Mouse (Mus musculus) lung, adult 2 months (tissue): ENCODE data around the gene Clpx. TPM values are rescaled to one million over a fixed set of nuclear protein-coding genes. Genes with fewer than 3 reads are reported as not detected.

Source experiments
- DNase-seq: peaks from one replicate; pipeline ENCODE4 v3.0.0; 2022
- H3K4me1 ChIP-seq: fragments of 200-500 bp; 2 replicates; pipeline ENCODE4 v1.6.1; 2011; ENCODE audit warnings: low read length; ENCODE audit not compliant: control insufficient read depth, insufficient read depth
- H3K4me3 ChIP-seq: fragments of 200-500 bp; replicated peaks from 2 replicates; pipeline ENCODE3; 2011; ENCODE audit warnings: low read depth, mild to moderate bottlenecking, control low read depth, low read length; ENCODE audit errors: extremely low read depth
- CTCF ChIP-seq: fragments of 200-500 bp; IDR thresholded peaks from 2 replicates; pipeline ENCODE4 v1.5.1; 2011; ENCODE audit warnings: mild to moderate bottlenecking, low read length, control low read depth; ENCODE audit not compliant: insufficient read depth
- POLR2A ChIP-seq: fragments of 200-500 bp; IDR thresholded peaks from 2 replicates; pipeline ENCODE4 v1.6.1; 2011; ENCODE audit warnings: low read depth, mild to moderate bottlenecking, control low read depth, low read length, borderline replicate concordance; ENCODE audit errors: extremely low read depth
- WGBS: fragments of 180-500 bp; shearing (Covaris S2); methylation state at CpG from one replicate; pipeline ENCODE4 v1.1.7; 2018; 5-methylcytosine and 5-hydroxymethylcytosine counted together
- polyA plus RNA-seq: library from polyadenylated mRNA; depleted of rRNA; stranded (reverse); fragments of >200 nt; gene quantifications from 2 replicates; pipeline ENCODE4 v1.2.3, GENCODE M21; 2012

The Clpx gene
- polyA plus RNA-seq, 1 experiment: 10.5 TPM

DNA sequence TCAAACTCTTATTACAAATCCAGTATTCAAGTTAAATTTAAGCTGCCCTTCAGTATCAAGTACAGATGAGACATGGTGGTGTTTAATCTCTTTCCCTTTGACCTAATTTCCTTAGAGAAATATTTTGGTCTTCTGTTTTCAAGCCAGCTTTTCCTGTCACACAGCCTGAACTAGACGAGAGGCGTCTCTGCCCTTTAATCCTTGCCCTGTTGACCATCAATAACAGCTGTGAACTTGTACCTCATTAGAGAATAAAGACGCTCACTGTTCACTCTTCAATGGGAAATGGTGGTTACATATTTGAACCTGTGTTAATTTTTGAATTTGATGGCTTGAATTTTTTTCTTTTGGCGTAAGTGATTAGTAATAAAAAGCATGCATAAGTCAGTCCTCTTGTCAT lies 10.2 kb downstream of the Clpx start:
- TF ChIP-seq CTCF (no peak), POLR2A (no peak)
- no peak for DNase-seq
- 56% methylated on average over 4 of the region's 4 CpGs for WGBS
- Histone ChIP-seq H3K4me1 (peaks cover 6% of the 10 kb centered on the region), H3K4me3 (no peak overlapping the region)

GRCm38 (mm10) chr9:65306672-65307071 lies 12.6 kb downstream of the Clpx start:
- TF ChIP-seq POLR2A (no peak), CTCF (no peak)
- no peak for DNase-seq
- Histone ChIP-seq H3K4me3 (no peak overlapping the region), H3K4me1 (peaks cover 6% of the 10 kb centered on the region)
- WGBS: 77% methylated on average over 2 of the region's 2 CpGs

DNA sequence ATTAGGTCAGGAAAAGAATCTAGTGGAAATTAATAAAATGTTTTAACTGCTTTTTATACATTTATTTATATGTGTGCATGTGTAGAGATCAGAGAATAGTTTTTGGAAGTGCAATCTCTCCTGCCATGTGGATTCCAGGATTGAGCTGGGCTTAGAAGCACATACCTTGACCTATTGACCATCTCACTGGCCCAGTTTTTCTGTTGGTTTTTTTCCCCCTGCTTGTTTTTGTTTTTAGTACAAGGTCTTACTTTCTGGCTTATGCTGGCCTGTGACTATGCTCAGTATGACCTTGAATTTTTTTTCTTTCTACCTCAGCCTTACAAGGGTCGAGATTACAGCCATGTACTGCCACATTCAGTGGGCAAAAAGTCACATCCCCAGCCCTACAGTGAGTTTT lies 14.0 kb downstream of the Clpx start:
- TF ChIP-seq POLR2A (no peak), CTCF (no peak)
- 72% methylated on average over 1 of the region's 1 CpGs for WGBS
- Histone ChIP-seq H3K4me3 (no peak overlapping the region), H3K4me1 (peaks cover 6% of the 10 kb centered on the region)
- no peak for DNase-seq

GRCm38 (mm10) chr9:65312669-65313357 lies 18.8 kb downstream of the Clpx start:
- WGBS: 97% methylated on average over 4 of the region's 4 CpGs
- DNase-seq: no peak
- TF ChIP-seq POLR2A (no peak), CTCF (no peak)

DNA sequence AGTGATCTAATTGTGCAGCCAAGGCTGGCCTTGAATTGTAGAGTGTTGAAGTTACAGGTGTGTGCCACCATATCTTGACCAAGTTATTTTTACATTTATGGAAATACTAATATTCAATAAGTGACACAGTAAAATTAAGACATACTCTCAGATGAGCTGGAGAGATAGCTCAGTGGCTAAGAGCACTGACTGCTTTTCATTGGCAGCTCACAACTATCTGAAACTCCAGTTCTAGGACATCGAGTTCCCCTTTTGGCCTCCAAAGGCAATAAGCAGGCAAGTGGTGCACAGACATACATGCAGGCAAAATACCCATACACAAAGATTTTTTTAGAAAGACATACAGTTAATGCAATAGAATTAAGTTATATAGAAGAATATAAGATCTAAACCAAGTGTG lies 19.8 kb downstream of the Clpx start:
- H3K4me1 ChIP-seq: no peaks in the 10 kb centered on the region
- no peak overlapping the region for H3K4me3 ChIP-seq
- no peak for TF ChIP-seq CTCF
- no peak for TF ChIP-seq POLR2A
- WGBS: 97% methylated on average over 1 of the region's 1 CpGs
- no peak for DNase-seq

More at GRCm38 (mm10) chr9:65312669-65313357, 18.8 kb downstream of the Clpx start:
- Histone ChIP-seq H3K4me3 (no peak overlapping the region), H3K4me1 (no peaks in the 10 kb centered on the region)

DNA sequence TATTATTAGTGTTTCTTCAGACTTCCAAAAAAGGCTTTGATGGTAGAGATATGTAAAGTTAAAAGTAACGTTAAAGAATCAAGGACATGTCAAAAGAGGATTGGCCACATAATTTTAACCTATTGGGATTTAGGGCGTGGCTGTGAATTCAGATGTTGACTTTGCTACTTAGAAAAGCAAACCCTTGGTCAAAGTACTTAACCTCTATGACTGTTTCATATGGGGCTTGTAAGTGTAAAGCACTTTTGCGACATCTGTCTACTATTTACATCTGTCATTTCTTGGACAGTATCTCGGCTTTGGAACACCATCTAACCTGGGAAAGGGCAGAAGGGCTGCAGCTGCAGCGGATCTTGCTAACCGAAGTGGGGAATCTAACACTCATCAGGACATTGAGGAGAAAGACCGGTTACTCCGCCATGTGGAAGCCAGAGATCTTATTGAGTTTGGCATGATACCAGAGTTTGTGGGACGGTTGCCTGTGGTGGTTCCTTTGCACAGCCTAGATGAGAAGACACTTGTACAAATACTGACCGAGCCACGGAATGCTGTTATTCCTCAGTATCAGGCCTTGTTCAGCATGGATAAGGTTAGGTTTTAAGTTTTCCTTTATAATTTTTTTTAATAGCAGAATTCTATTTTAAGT lies 28.3 kb downstream of the Clpx start:
- WGBS: 60% methylated on average over 11 of the region's 11 CpGs
- Histone ChIP-seq H3K4me3 (no peak overlapping the region), H3K4me1 (peaks cover 3% of the 10 kb centered on the region; the same call in 1 of the 2 replicates)
- peak; percentile 13 for DNase-seq
- TF ChIP-seq POLR2A (no peak), CTCF (no peak)

GRCm38 (mm10) chr9:65325971-65326370 lies 31.9 kb downstream of the Clpx start:
- Histone ChIP-seq H3K4me3 (no peak overlapping the region), H3K4me1 (peaks cover 3% of the 10 kb centered on the region; the same call in 1 of the 2 replicates)
- TF ChIP-seq CTCF (no peak), POLR2A (no peak)
- no peak for DNase-seq

DNA sequence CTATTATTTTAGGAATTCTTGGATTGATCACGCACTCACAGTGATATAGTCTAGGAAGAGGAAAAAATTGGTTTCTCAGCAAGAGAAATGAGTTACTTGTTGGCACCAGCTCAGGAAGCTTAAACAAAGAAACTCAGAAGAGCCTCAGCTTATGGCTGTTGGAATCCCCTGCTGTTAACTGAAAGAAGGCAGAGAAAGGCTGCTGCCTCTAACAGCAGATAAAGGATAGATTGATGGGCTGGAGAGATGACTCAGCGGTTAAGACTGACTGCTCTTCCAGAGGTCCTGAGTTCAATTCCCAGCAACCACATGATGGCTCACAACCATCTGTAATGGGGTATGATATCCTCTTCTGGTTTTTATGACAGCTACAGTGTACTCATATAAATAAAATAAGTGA lies 33.3 kb downstream of the Clpx start:
- WGBS: 86% methylated on average over 2 of the region's 2 CpGs
- Histone ChIP-seq H3K4me1 (peaks cover 2% of the 10 kb centered on the region; the same call in 1 of the 2 replicates), H3K4me3 (no peak overlapping the region)
- no peak for DNase-seq
- TF ChIP-seq CTCF (no peak), POLR2A (no peak)

GRCm38 (mm10) chr9:65333958-65334357 lies 39.9 kb downstream of the Clpx start:
- TF ChIP-seq CTCF: no peak
- no peak for TF ChIP-seq POLR2A
- Histone ChIP-seq H3K4me1 (no peaks in the 10 kb centered on the region), H3K4me3 (no peak overlapping the region)
- no peak for DNase-seq
- 80% methylated on average over 5 of the region's 5 CpGs for WGBS

DNA sequence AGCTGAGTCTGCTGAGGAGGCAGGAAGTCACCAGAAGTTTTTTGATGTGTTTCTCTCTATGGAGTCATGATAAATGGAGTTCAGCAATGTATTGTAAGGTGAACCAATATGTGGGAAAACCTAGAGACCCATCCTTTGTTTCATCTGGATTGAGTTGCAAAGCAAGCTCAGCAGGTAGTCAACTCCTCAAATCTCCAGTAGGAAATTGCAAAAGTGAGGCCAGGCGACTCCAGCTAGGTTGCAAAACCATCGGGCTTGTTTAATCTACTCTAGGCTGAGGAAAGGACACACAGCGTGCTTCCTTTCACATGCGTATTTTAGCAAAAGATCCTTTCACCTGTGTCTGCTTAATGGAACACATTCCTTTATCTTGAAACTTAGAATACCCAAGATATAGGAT lies 45.1 kb downstream of the Clpx start:
- H3K4me3 ChIP-seq: no peak overlapping the region
- H3K4me1 ChIP-seq: no peaks in the 10 kb centered on the region
- no peak for DNase-seq
- TF ChIP-seq CTCF (no peak), POLR2A (no peak)
- WGBS: 85% methylated on average over 4 of the region's 4 CpGs
